Mouse (Mus musculus) erythroblast, embryonic 14.5 days (primary cell): Measurements from ENCODE around the gene Olfr625-ps1. TPM values are rescaled to one million over a fixed set of nuclear protein-coding genes. Genes with fewer than 3 reads are reported as not detected.
"Not testable (repeated sequence)": the region's sequence is repeated elsewhere in the genome, so short reads cannot be mapped to it uniquely, and the experiment has no call there.

Experiments used
- H3K27me3 ChIP-seq: 2 replicates; pipeline ENCODE4 v1.6.1; 2012; ENCODE audit warnings: inconsistent platforms; ENCODE audit not compliant: control insufficient read depth
- H3K36me3 ChIP-seq: 2 replicates; pipeline ENCODE4 v1.6.1; 2012; ENCODE audit warnings: mild to moderate bottlenecking, inconsistent platforms; ENCODE audit not compliant: control insufficient read depth
- H3K4me1 ChIP-seq: 2 replicates; pipeline ENCODE4 v1.6.1; 2012; ENCODE audit warnings: inconsistent platforms; ENCODE audit not compliant: control insufficient read depth
- H3K4me3 ChIP-seq: replicated peaks from 2 replicates; pipeline ENCODE3; 2012; ENCODE audit warnings: moderate library complexity, mild to moderate bottlenecking, inconsistent platforms
- H3K9me3 ChIP-seq: 2 replicates; pipeline ENCODE4 v1.6.1; 2012; ENCODE audit warnings: low read length, inconsistent platforms, mixed read lengths; ENCODE audit not compliant: control insufficient read depth
- GATA1 ChIP-seq: IDR thresholded peaks from 2 replicates; pipeline ENCODE4 v1.6.1; 2012; ENCODE audit warnings: low read length, inconsistent platforms, mixed read lengths
- TAL1 ChIP-seq: IDR thresholded peaks from 3 replicates; pipeline ENCODE4 v1.6.1; 2012; ENCODE audit warnings: low read length, inconsistent platforms, mixed read lengths
- polyA plus RNA-seq: library from polyadenylated mRNA; stranded (reverse); fragments of >175 nt; gene quantifications from 2 replicates; pipeline ENCODE4 v1.2.3, GENCODE M21; 2012

Gene Olfr625-ps1
- not detected in 2 replicates for polyA plus RNA-seq

GRCm38 (mm10) chr7:103682420-103682819 lies at the start of gene Olfr625-ps1:
Gene Olfr625-ps1 (plus strand): TSS chr7:103682720.
- H3K4me3 ChIP-seq, result no peak within 1 kb of the TSS
- no peaks in the 10 kb centered on the region for H3K27me3 ChIP-seq
- H3K9me3 ChIP-seq, result no peaks in the 10 kb centered on the region
- H3K36me3 ChIP-seq, result no peaks in the 10 kb centered on the region
- no peak for TF ChIP-seq TAL1
- no peak for TF ChIP-seq GATA1
- H3K4me1 ChIP-seq, result no peaks in the 10 kb centered on the region

GRCm38 (mm10) chr7:103636795-103637194 lies 45.7 kb upstream of the Olfr625-ps1 start:
- H3K27me3 ChIP-seq, result no peaks in the 10 kb centered on the region
- no peaks in the 10 kb centered on the region for H3K9me3 ChIP-seq
- TF ChIP-seq GATA1 (no peak), TAL1 (no peak)
- no peak overlapping the region for H3K4me3 ChIP-seq
- H3K36me3 ChIP-seq, result no peaks in the 10 kb centered on the region
- H3K4me1 ChIP-seq, result no peaks in the 10 kb centered on the region

- Histone ChIP-seq H3K27me3 (no peaks in the 10 kb centered on the region), H3K9me3 (no peaks in the 10 kb centered on the region), H3K4me3 (no peak within 1 kb of the TSS), H3K36me3 (no peaks in the 10 kb centered on the region), H3K4me1 (no peaks in the 10 kb centered on the region)
- TF ChIP-seq TAL1, result no peak
- TF ChIP-seq GATA1, result no peak
These were observed 39.9 kb upstream of the Olfr625-ps1 start, which contains the start of gene Olfr622 for GRCm38 (mm10) chr7:103642602-103643001. Gene Olfr622 (minus strand): TSS chr7:103642702.

GRCm38 (mm10) chr7:103644070-103644469 lies 38.5 kb upstream of the Olfr625-ps1 start:
- Histone ChIP-seq H3K4me1 (no peaks in the 10 kb centered on the region), H3K36me3 (no peaks in the 10 kb centered on the region), H3K27me3 (no peaks in the 10 kb centered on the region), H3K9me3 (no peaks in the 10 kb centered on the region), H3K4me3 (no peak overlapping the region)
- TF ChIP-seq TAL1 (no peak), GATA1 (no peak)

GRCm38 (mm10) chr7:103663598-103663997 lies 18.9 kb upstream of the Olfr625-ps1 start, which contains the start of gene Olfr623:
Gene Olfr623 (minus strand): TSS chr7:103663698.
- Histone ChIP-seq H3K27me3 (no peaks in the 10 kb centered on the region), H3K36me3 (no peaks in the 10 kb centered on the region), H3K4me1 (no peaks in the 10 kb centered on the region), H3K9me3 (no peaks in the 10 kb centered on the region), H3K4me3 (no peak within 1 kb of the TSS)
- no peak for TF ChIP-seq GATA1
- no peak for TF ChIP-seq TAL1

- TF ChIP-seq GATA1, result no peak
- TF ChIP-seq TAL1, result no peak
- no peaks in the 10 kb centered on the region for H3K9me3 ChIP-seq
- no peaks in the 10 kb centered on the region for H3K27me3 ChIP-seq
- H3K36me3 ChIP-seq, result no peaks in the 10 kb centered on the region
- no peak within 1 kb of the TSS for H3K4me3 ChIP-seq
- H3K4me1 ChIP-seq, result no peaks in the 10 kb centered on the region
These were observed 11.4 kb upstream of the Olfr625-ps1 start, which contains the start of gene Olfr624 for GRCm38 (mm10) chr7:103671091-103671490. Gene Olfr624 (minus strand): TSS chr7:103671191.

GRCm38 (mm10) chr7:103699469-103699868 lies 16.9 kb downstream of the Olfr625-ps1 start:
- H3K9me3 ChIP-seq, result no peaks in the 10 kb centered on the region
- H3K36me3 ChIP-seq, result no peaks in the 10 kb centered on the region
- H3K4me3 ChIP-seq, result no peak overlapping the region
- H3K4me1 ChIP-seq, result no peaks in the 10 kb centered on the region
- no peak for TF ChIP-seq GATA1
- TF ChIP-seq TAL1, result no peak
- no peaks in the 10 kb centered on the region for H3K27me3 ChIP-seq

GRCm38 (mm10) chr7:103712024-103712423 lies 29.5 kb downstream of the Olfr625-ps1 start:
- no peak for TF ChIP-seq TAL1
- TF ChIP-seq GATA1, result no peak
- no peak overlapping the region for H3K4me3 ChIP-seq
- H3K36me3 ChIP-seq, result no peaks in the 10 kb centered on the region
- H3K27me3 ChIP-seq, result no peaks in the 10 kb centered on the region
- H3K4me1 ChIP-seq, result peaks cover 1% of the 10 kb centered on the region; the same call in 1 of the 2 replicates
- H3K9me3 ChIP-seq, result no peaks in the 10 kb centered on the region

GRCm38 (mm10) chr7:103714371-103714770 lies 31.9 kb downstream of the Olfr625-ps1 start, which contains the start of gene Olfr243:
Gene Olfr243 (plus strand): TSS chr7:103714671.
- H3K27me3 ChIP-seq, result no peaks in the 10 kb centered on the region
- H3K36me3 ChIP-seq, result no peaks in the 10 kb centered on the region
- peaks cover 1% of the 10 kb centered on the region; the same call in 1 of the 2 replicates for H3K4me1 ChIP-seq
- TF ChIP-seq GATA1 (no peak), TAL1 (no peak)
- H3K4me3 ChIP-seq, result no peak within 1 kb of the TSS
- H3K9me3 ChIP-seq, result no peaks in the 10 kb centered on the region

GRCm38 (mm10) chr7:103716398-103716797 lies 33.9 kb downstream of the Olfr625-ps1 start:
- not testable (repeated sequence) for H3K9me3 ChIP-seq, H3K27me3 ChIP-seq, H3K4me1 ChIP-seq, H3K4me3 ChIP-seq, H3K36me3 ChIP-seq
